Mouse (Mus musculus): ENCODE measurements at regions not wholly inside any gene's neighbourhood (a gene's known extent, or its start where the extent isn't known, plus 50 kb on each side); places are given as distances from the start of the nearest gene placed in this dataset.
"Not testable (repeated sequence)": the region's sequence is repeated elsewhere in the genome, so short reads cannot be mapped to it uniquely, and the experiment has no call there.

DNA sequence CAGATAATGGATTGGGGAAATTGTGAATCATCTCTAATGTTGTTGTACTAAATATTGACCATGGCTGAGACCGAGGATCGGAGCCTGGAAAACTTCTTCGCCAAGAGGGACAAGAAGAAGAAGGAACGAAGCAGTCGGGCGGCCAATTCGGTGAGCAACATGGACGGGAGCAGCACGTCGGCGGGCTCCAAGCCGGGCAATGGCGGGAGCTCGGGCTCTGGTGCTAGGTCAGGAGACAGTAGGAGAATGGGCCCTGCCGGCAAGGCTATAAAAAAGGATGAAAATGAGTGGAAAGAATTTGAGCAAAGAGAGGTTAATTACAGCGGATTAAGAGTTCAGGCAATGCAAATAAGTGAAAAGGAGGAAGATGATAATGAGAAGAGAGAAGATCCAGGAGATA, 55.0 kb upstream of the Zfp990 start:
- not testable (repeated sequence) for ATAC-seq (replicated peaks; ENCODE audit: low read depth, poor library complexity, severe bottlenecking)

DNA sequence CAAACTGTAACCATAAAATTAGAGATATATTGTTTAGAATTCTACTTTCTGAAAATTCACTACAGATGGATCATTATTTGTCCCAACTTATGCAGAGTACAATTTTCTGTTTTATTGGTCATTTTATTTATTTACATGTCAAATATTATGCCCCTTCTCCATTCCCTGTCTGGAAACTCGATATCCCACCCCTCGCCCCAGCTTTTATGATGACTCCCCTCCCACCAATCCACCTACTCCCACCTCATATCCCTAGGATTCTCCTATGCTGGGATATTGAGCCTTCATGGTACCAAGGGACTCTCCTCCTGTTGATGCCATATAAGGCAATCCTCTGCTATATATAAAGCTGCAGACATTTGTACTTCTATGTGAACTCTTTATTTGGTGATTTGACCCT, 62.0 kb upstream of the Zfp990 start:
- ATAC-seq (replicated peaks; ENCODE audit: low read depth, poor library complexity, severe bottlenecking) = no peak

DNA sequence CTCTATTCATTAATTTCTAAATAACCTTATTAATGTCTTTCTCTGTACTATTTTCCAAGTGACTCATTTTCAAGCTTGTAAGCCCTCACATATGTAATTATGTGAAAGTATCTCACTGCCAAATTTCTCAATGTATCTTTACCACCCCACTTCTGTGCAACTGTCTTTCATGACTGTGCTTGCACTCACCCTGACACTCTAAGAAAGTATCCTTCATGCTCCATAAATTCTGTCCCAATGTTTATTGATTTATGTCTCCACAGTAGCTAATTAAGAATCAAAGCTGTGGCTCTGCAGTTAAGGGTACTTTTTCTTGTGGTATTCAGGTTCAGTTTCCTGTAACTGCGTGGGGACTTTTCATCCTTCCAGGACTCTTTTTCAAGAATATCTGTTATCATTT, 73.8 kb upstream of the Zfp990 start:
- ATAC-seq (replicated peaks; ENCODE audit: low read depth, poor library complexity, severe bottlenecking) = not testable (repeated sequence)

DNA sequence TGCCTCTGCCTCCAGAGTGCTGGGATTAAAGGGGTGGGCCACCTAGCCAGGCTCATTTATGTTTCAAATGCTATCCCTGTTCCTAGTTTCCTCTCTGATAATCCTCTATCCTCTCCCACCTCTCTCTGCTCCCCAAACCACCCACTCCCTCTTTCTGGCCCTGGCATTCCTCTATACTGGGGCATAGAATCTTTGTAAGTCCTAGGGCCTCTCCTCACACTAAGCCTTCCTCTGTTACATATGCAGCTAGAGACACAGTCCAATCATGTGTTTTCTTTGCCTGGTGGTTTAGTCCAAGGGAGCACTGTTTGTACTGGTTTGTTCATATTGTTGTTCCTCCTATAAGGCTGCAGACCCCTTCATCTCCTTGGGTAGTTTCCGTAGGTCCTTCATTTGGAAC, 76.0 kb upstream of the Zfp990 start:
- ATAC-seq (replicated peaks; ENCODE audit: low read depth, poor library complexity, severe bottlenecking) = no peak

GRCm38 (mm10) chr4:145434071-145434470, 76.5 kb upstream of the Zfp990 start:
- no peak for ATAC-seq (replicated peaks; ENCODE audit: low read depth, poor library complexity, severe bottlenecking)

GRCm38 (mm10) chr4:145433235-145433634, 77.3 kb upstream of the Zfp990 start:
- not testable (repeated sequence) for ATAC-seq (replicated peaks; ENCODE audit: low read depth, poor library complexity, severe bottlenecking)

DNA sequence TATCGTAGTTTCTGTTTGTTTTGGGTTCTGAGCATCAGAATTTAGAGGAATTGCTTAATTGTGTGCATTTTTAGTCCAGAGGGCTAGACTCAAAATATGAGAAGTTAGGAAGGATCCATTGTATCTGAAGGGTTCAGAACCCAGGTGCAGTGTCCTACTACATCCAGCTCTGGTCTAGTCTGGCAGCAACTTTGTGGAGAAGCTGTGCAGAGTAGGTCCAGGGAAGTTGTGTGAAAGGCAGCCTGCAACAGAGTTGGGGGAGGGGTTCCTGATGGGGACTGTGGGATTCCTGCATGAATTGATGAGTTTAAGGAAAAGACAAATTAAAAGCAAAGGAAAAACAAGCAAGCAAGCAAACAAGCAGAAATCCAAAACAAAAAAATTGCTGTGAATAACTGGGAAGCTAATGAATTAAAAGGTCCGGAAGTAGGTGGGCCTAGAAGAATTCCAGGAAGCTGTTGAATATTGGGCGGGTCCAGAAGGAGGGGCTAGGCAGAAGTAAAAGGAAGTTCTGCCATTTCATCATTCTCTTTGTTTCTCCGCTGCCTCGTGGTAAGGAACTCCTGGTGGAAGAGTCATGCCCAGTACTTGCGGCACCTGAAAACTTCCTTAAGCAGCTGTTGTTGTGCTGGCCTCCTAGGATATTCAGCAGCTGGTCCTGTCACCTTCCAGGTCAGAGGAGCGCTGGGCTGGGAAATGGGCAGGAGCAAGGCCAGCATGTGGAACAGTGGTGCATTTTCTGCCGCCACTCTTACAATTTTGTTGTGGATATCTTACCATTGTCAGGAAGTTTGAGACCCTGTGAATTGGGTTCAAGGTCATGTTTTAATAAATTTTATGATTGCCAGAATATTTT, 78.4 kb upstream of the Zfp990 start:
- 0 out of 2 replicates have a peak, but pooled peaks have one; percentile 36 for ATAC-seq (replicated peaks; ENCODE audit: low read depth, poor library complexity, severe bottlenecking)

GRCm38 (mm10) chr4:145417837-145418236, 92.7 kb upstream of the Zfp990 start:
- ATAC-seq (replicated peaks; ENCODE audit: low read depth, poor library complexity, severe bottlenecking) = not testable (repeated sequence)

DNA sequence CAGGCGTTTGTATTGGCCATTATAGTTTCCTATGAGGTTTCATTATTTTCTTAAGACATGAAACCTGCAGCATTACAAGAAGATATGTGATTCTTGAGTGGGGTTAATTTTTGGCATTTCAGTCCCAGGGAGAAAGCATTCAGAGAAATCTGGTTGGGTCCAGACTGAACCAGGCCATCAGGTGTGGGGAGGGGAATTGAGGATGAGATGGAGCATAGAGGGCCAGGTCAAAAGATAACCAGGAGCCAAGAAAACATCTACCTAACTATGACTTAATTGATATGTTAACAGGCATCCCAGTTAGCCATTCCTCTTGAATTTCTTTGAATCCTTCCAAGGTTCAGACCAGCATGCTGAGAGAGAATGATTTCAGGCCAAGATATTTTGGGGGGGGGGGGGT, 96.2 kb upstream of the Tnfrsf8 start:
- no peak for ATAC-seq (replicated peaks; ENCODE audit: low read depth, poor library complexity, severe bottlenecking)

DNA sequence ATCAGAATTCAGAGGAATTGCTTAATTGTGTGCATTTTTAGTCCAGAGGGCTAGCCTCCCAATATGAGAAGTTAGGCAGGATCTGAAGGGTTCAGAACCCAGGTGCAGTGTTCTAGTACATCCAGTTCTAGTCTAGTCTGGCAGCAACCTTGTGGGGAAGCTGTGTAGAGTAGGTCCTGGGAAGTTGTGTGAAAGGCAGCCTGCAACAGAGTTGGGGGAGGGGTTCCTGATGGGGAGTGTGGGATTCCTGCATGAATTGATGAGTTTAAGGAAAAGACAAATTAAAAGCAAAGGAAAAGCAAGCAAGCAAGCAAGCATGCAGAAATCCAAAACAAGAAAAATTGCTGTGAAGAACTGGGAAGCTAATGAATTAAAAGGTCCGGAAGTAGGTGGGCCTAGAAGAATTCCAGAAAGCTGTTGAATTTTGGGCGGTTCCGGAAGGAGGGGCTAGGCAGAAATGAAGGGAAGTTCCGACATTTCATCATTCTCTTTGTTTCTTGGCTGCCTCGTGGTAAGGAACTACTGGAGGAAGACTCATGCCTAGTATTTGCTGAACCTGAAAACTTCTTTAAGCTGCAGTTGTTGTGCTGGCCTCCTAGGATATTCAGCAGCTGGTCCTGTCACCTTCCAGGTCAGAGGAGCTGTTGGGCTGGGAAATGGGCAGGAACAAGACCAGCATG, 95.0 kb upstream of the Tnfrsf8 start:
- ATAC-seq (replicated peaks; ENCODE audit: low read depth, poor library complexity, severe bottlenecking) = no peak

GRCm38 (mm10) chr4:145406050-145406449, 91.1 kb upstream of the Tnfrsf8 start:
- not testable (repeated sequence) for ATAC-seq (replicated peaks; ENCODE audit: low read depth, poor library complexity, severe bottlenecking)

DNA sequence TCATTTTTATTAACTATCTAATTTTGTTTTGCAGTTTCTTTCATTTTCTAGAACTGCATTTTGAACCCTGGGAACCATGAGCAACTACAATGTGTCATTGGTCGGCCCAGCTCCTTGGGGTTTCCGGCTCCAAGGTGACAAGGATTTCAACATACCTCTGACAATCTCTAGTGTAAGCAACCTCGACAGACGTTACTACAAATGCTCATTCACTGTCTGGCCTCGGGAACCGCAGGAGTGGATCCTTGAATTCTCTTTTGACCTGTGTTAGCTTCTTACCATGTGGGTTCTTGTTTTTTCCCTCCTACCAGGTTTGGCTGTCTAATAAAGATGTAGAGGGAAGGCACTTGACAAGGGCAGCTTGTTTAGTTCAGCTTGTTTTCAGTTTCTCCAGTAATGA, 89.3 kb upstream of the Tnfrsf8 start:
- not testable (repeated sequence) for ATAC-seq (replicated peaks; ENCODE audit: low read depth, poor library complexity, severe bottlenecking)

DNA sequence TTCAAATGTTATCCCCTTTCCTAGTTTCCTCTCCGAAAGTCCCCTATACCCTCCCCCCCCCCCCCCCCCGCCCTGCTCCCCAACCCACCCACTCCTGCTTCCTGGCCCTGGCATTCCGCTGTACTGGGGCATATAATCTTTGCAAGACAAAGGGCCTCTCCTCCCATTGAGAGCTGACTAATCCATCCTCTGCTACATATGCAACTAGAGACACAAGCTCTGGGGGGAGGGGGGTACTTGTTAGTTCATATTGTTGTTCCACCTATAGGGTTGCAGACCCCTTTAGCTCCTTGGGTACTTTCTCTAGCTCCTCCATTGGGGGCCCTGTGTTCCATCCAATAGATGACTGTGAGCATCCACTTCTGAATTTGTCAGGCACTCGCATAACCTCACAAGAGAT, 63.9 kb upstream of the Tnfrsf8 start:
- not testable (repeated sequence) for ATAC-seq (replicated peaks; ENCODE audit: low read depth, poor library complexity, severe bottlenecking)

GRCm38 (mm10) chr4:145377306-145378067, 62.5 kb upstream of the Tnfrsf8 start:
- not testable (repeated sequence) for ATAC-seq (replicated peaks; ENCODE audit: low read depth, poor library complexity, severe bottlenecking)

GRCm38 (mm10) chr4:145369753-145370152, 54.8 kb upstream of the Tnfrsf8 start:
- ATAC-seq (replicated peaks; ENCODE audit: low read depth, poor library complexity, severe bottlenecking) = no peak

DNA sequence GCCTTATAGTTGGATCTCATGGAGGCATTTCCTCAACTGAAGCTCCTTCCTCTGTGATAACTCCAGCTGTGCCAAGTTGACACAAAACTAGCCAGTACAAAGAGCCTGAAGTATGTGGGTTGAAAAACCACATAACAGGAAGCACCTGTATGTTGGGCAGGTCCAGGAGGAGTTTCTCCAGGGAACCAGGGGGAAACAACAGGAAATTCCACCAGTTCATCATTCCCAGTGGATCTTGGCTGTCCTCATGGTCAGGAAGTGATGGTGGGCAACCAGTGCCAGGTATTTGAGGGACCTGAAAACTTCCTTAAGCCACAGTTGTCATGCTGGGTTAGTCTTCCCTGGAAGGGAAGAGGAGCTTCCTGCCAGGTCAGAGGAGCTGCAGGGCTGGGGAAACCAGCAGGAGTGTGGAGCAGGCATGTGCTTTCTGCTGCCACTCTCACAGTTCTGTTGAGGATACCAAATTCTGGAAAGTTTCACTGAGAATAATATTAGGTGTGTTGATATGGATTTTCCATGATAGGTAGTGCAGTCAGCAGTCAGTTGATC, 52.4 kb upstream of the Tnfrsf8 start:
- no peak for ATAC-seq (replicated peaks; ENCODE audit: low read depth, poor library complexity, severe bottlenecking)

- ATAC-seq (replicated peaks; ENCODE audit: low read depth, poor library complexity, severe bottlenecking) = no peak
These were observed 51.3 kb upstream of the Tnfrsf8 start for GRCm38 (mm10) chr4:145366301-145366700.

GRCm38 (mm10) chr4:145365793-145366192, 50.8 kb upstream of the Tnfrsf8 start:
- ATAC-seq (replicated peaks; ENCODE audit: low read depth, poor library complexity, severe bottlenecking) = not testable (repeated sequence)
